Mouse (Mus musculus): ENCODE measurements at regions not wholly inside any gene's neighbourhood (a gene's known extent, or its start where the extent isn't known, plus 50 kb on each side); places are given as distances from the start of the nearest gene placed in this dataset.
"Not testable (repeated sequence)": the region's sequence is repeated elsewhere in the genome, so short reads cannot be mapped to it uniquely, and the experiment has no call there.

DNA sequence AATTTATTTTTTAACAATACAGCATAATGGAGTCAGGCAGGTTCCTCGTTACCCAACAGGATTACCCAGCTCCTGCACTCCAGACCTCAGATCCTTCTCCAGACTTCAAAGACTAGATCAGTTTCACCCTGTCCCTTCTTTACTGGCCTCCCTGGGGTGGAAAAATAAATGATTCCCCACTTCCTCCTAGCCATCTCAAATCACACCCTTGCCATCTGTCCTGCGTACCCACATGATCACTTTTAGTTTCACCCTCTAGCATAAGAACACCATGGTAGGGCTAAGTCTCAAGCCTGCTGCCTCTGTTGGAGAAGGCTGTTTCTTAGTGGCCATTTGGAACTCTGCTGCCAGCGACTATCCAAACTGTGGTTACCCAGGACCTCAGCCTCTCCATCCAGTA is 222.0 kb downstream of the Plxna1 start:
- no peak for DNase-seq (ENCODE audit: low spot score)

DNA sequence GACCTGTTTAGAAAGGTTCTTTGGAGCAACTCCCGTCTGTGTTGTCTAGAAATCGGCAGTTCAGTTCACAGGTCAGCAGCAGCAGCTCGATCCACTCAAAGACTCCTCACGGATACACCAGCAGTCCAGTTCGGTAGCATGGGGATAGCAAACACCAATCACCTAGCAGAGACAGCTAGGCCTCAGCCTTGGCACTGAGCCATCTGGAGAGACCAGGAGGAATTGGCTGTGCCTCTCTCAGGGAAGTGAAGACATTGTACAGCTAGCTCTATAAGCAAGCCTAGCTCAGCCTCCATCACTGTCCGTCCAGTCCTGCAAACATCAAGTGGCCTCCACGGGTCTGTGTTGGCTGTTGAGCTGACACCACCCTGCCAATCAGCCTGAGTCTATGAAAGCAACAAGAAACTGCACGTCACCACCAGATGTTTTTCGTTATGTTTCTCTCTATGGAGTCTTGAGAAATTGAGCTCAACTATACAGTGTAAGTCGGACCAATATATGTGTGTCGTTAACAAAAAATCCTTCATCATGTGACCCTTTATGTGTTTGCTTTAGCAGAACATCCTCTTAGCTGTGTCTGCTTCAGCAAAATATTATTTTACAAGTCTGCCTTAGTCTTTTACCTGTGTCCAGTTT is 209.3 kb downstream of the Plxna1 start:
- no peak for DNase-seq (ENCODE audit: low spot score)

DNA sequence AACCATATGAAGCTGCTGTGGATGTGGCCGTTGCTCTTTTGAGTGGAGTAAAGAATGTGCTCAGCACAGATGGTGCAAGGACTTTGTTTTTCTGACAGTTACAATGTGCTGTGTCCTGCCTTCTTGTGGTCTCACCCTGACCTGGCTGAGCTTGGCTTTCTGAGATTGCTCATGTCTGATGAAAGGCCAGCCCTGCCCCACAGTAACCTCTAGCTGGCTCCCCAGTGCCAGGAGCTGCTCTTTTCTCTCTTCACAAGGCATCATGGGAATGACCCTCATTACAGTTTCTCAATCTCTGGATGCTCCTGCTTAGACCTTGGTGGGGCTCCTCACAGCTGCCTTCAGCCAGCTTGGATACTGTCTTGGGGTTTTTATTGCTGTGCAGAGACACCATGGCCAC is 204.9 kb downstream of the Plxna1 start:
- no peak for DNase-seq (ENCODE audit: low spot score)

GRCm38 (mm10) chr6:89160051-89160450 is 202.4 kb downstream of the Plxna1 start:
- DNase-seq (ENCODE audit: low spot score): no peak

- no peak for DNase-seq (ENCODE audit: low spot score)
Observed at GRCm38 (mm10) chr6:89161746-89162145, 200.7 kb downstream of the Plxna1 start.

DNA sequence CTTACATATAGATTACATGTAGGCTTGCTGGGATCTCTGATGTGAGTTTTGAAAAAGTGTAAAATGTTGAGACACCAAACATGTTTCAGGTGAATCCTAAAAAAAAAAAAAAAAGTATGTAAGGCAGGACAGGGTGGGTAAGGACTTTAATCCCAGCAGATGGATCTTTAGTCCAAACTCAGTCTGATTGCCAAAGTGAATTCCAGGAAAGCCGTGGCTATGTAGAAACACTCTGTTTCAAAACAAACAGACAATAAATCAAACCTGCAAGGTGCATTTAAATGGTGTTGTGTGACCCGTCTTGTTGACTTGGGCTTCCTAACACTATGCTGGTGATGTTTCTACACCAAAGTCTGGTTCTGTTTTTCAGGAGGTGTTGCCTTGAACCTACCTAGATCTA is 192.9 kb downstream of the Plxna1 start:
- no peak for DNase-seq (ENCODE audit: low spot score)

GRCm38 (mm10) chr6:89184920-89185319 is 177.5 kb downstream of the Plxna1 start:
- not testable (repeated sequence) for DNase-seq (ENCODE audit: low spot score)

- DNase-seq (ENCODE audit: low spot score): not testable (repeated sequence)
Observed at GRCm38 (mm10) chr6:89200514-89201284, 161.7 kb downstream of the Plxna1 start.

DNA sequence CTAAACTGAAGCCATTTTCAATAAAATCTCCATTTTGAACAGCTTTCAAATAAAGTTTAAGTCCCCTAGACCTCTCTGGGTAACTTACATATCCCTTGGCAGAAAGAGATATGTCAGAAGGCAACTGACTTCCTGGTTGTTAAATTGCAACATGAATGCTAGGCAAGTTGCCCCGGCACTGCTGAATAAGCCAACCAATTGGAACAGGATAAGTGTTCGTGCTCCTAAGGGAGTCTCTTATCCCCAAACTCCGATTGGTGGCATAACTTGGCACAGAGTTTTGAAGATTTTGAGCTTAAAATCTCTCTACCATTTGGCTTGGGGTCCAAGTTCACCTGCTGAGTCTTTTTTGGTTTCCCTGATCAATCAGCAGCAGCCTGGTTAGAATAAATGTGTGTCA is 147.4 kb downstream of the Plxna1 start:
- DNase-seq (ENCODE audit: low spot score): no peak

DNA sequence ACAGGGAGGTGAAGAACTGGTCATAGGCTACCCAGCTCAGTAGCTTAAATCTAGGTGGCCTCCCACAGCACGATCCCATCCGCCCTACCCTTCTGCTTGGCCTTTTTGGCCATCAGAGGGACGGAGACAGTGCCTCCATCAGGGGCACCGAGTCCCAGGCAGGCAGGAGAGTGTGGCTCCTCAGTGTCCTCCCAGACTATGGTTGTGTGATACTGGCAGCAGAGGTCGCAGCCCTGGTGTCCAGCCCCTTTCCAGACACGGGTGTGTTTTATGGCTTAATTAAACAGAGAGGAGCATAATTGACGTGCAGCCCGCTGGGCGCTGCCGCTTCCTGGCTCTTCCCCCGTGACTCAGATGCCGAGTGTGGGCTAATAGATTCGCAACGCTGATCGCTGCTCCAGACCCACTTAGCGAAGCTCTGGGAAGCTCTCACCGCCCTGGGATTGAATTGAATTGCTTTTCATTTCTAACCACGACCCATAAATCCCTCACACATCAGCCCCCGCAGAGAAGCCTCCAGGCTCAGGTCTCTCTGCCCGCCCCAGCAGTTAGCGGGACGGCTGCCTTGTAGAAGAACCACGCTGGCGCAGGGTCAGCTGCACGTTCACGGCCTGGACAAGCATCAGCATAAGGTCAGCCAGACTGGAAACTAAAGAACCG is 126.9 kb downstream of the Plxna1 start:
- DNase-seq (ENCODE audit: low spot score): peak; percentile 65

- peak; percentile 11 for DNase-seq (ENCODE audit: low spot score)
Observed at GRCm38 (mm10) chr6:89236226-89236625, 126.2 kb downstream of the Plxna1 start.

DNA sequence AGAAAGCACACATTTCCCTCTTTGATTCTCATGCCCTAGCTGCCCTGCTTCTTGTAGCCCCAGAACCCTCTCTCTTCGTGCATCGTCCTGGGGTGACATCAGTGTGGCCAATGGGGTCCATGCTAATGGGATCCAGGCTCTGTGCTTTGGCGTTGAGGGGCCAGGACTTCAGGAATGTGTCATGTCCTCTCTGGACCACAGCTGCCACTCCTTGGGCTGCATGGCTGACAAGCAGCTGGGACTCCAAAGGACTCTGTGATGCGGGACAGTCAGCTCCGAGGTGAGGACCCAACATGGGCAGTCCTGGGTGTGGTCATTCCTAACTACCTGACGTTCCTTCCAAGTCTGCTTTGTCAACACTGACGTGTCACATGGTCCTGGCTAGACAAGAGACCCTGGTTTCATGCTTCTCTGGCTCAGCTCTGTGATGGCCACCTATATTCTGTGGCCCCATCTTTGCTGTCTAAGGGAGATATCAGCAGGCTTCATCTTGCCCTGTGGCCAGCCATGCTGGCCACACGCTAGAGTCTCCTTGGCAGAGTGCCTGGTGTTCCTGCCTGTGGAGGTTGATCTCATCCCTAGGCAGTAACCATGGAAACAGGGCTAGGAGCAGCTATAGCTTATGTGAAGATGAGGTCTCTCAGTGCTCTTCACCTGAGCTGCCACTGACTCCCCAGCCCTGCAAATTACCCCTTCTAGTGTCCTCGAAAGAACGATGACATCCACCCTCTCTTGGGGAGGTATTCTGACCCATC is 125.4 kb downstream of the Plxna1 start:
- DNase-seq (ENCODE audit: low spot score): no peak

GRCm38 (mm10) chr6:89238871-89239270 is 123.5 kb downstream of the Plxna1 start:
- DNase-seq (ENCODE audit: low spot score): peak; percentile 23

- DNase-seq (ENCODE audit: low spot score): peak; percentile 21
Observed at GRCm38 (mm10) chr6:89239511-89239910, 122.9 kb downstream of the Plxna1 start.

DNA sequence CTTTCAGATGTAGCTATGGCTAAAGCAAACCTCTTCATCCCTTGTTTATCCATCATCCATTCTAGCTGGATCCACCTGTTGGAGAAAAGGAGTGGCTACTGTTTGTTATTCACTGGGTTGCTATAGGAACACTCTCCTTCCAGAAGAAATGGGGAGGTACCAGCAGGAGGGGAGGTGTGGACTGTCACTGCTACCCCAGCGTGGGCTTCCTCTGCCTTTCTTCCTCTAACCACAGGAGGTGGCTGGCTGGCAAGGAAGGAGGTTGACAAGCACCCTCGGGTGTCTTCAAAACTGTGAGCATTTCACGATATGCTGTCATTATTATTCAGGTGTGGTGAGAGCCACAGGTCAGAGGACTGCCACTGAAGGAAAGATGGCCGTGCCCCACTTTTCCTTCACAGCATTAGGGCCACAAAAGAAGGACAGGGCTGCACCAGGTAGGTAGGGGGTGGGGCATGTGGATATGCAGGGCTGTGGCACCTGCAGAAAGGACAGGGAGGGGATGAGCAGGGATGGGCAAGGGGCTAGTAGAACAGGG is 122.2 kb downstream of the Plxna1 start:
- DNase-seq (ENCODE audit: low spot score): no peak

DNA sequence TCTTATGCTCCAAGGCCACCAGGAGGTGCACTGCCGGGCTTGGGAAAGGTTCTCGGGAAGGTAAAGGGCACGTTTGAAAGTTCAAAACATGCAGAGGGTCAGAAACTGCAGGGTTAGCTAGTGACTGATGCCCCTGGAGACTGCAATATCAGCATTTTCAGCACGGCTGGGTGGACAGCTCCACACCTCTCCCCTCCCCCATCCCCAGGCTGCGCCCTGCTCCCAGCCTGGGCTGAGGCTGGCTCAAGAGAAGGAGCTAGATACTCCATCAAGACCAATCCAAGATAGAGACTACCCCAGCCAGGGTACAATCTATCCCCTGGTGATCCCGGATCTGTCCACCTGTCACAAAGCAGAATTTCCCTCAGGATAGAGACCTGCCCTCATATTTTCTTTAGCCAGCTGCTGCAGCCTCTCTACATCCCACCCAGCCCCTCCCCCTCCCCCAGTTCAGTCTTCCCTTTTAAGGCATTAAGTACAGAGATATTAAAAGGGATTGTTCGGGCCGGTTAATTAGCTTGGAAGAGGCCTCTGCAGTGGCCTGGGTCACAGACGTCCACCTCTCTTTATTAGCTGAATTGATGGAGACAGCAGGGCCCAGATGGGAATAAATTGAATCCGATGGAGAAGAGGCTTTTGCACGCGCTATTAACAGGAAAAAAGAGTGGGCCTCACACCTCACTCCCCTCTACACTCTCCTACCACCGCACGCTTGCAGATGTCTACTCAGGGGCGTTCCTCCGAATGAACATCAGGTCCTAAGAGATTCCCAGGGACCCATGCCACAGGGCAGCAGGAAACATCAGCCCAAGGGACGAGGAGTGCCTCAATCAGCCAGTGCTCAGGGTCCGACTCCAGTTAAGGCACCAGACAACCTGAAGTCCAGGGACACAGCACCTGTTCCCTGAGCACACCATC is 119.8 kb downstream of the Plxna1 start:
- DNase-seq (ENCODE audit: low spot score): peak; percentile 77

DNA sequence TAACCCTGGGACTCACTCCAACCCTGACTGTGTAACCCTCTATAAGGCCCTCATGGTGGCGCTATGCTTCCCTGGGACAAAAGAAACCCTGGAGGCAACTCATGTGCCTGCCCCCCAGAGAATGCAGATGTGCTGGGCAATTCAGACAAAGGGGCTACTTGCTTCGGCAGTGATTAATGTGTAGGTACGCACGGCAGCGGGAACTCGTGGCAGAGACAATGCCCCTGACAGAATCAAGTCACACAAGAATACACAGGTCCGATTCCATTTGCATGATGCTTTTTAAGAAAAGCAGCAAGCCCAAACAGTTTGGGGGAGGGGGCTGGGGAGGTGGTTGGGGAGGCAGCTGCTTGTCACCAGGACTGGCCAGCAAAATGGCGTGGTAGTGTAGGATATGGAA is 116.9 kb downstream of the Plxna1 start:
- peak; percentile 15 for DNase-seq (ENCODE audit: low spot score)

GRCm38 (mm10) chr6:89246261-89246660 is 116.2 kb downstream of the Plxna1 start:
- no peak for DNase-seq (ENCODE audit: low spot score)

DNA sequence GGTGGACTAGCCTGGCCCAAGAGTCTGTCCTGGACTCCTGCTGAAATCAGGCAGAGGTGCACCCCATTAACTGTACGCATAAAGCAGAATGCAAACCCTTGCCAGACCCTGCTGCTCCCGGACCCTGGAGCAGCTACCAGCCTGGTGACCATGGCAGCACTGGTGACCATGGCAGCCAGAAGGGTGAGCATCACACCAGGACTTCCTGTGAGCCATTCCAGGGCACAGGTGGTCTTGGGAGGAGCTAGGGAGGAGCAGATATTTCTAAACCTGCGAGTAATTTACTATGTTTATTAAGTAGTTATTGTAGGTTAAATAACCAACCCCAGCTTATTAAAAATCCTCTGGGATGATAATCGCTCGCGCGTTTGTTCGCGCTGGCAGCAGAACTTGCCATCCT is 113.8 kb downstream of the Plxna1 start:
- DNase-seq (ENCODE audit: low spot score): no peak

GRCm38 (mm10) chr6:89249303-89249702 is 113.1 kb downstream of the Plxna1 start:
- no peak for DNase-seq (ENCODE audit: low spot score)

DNA sequence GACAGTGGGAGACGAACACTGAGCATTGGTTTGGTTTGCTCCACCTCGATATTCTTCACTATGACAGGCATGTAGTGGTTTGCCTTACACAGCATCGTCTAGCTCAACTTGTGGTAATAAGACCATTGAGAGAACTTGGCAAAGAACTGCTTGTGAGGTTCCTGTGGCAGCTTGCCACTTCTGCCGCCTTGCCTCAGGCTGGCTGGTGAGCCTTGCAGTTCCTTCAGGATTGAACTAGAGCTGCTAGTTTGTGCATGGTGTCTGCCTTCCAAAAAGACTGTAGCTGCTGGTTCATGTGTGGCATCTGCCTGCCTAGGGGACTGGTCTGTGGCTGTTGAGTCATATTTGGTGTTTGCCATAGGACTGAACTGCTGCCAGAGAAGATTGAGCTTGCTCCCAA is 110.8 kb downstream of the Plxna1 start:
- no peak for DNase-seq (ENCODE audit: low spot score)

All from retina, embryonic 14.5 days (tissue).